Mouse (Mus musculus) thymus, adult 2 months (tissue): ENCODE data around the gene Stambpl1. TPM values are rescaled to one million over a fixed set of nuclear protein-coding genes. Genes with fewer than 3 reads are reported as not detected.
A peak's percentile ranks its signal among the peaks of the same experiment; 100 is the strongest.

Experiments
- DNase-seq: peaks from one replicate; pipeline ENCODE4 v3.0.0; 2021
- H3K27ac ChIP-seq: fragments of 200-500 bp; 2 replicates; pipeline ENCODE4 v1.5.1; 2012; ENCODE audit warnings: low read length, control low read depth; ENCODE audit not compliant: control insufficient read depth, insufficient read depth
- H3K27me3 ChIP-seq: fragments of 200-500 bp; 2 replicates; pipeline ENCODE4 v1.6.1; 2012; ENCODE audit warnings: mild to moderate bottlenecking, low read length, moderate library complexity, mixed read lengths; ENCODE audit not compliant: control insufficient read depth, insufficient read depth
- H3K36me3 ChIP-seq: fragments of 200-500 bp; 2 replicates; pipeline ENCODE4 v1.6.1; 2012; ENCODE audit warnings: mild to moderate bottlenecking, low read length, moderate library complexity; ENCODE audit not compliant: control insufficient read depth, insufficient read depth
- H3K4me1 ChIP-seq: fragments of 200-500 bp; replicated peaks from 2 replicates; pipeline ENCODE4 v1.6.1; 2012; ENCODE audit warnings: low read length; ENCODE audit not compliant: control insufficient read depth, insufficient read depth
- H3K4me3 ChIP-seq: fragments of 200-500 bp; 2 replicates; pipeline ENCODE4 v1.5.1; 2012; ENCODE audit warnings: mild to moderate bottlenecking, low read length, control low read depth, moderate library complexity; ENCODE audit not compliant: control insufficient read depth, insufficient read depth
- CTCF ChIP-seq: fragments of 200-500 bp; IDR thresholded peaks from 2 replicates; pipeline ENCODE4 v1.5.1; 2012; ENCODE audit warnings: mild to moderate bottlenecking, control low read depth, low read length, moderate library complexity, borderline replicate concordance; ENCODE audit not compliant: control insufficient read depth, poor library complexity, insufficient read depth; ENCODE audit errors: extremely low read depth
- POLR2A ChIP-seq: fragments of 200-500 bp; IDR thresholded peaks from 2 replicates; pipeline ENCODE4 v1.6.1; 2012; ENCODE audit warnings: mild to moderate bottlenecking, low read length, control low read depth, moderate library complexity; ENCODE audit not compliant: control insufficient read depth, poor library complexity, insufficient read depth; ENCODE audit errors: extremely low read depth
- WGBS: fragments of 180-500 bp; shearing (Covaris S2); methylation state at CpG from one replicate; pipeline ENCODE4 v1.1.7; 2018; 5-methylcytosine and 5-hydroxymethylcytosine counted together
- polyA plus RNA-seq: library from polyadenylated mRNA; depleted of rRNA; stranded (reverse); fragments of >200 nt; gene quantifications from 2 replicates; pipeline ENCODE4 v1.2.3, GENCODE M21; 2012; rRNA removed

Gene Stambpl1
- 33.0 and 34.0 TPM in 2 replicates for polyA plus RNA-seq

- Histone ChIP-seq H3K4me3 (peak within 1 kb of the TSS; percentile 93), H3K36me3 (no peaks in the 10 kb centered on the region), H3K27ac (peak within 1 kb of the TSS; percentile 77), H3K4me1 (peaks cover 19% of the 10 kb centered on the region), H3K27me3 (no peaks in the 10 kb centered on the region)
- WGBS: under 1% methylated on average over 62 of the region's 62 CpGs
- TF ChIP-seq CTCF (no peak; the same call in 1 of the 2 replicates), POLR2A (peak; percentile 48; the same call in 1 of the 2 replicates)
- peak; percentile 90 for DNase-seq
These were observed at the start of gene Stambpl1 for GRCm38 (mm10) chr19:34192008-34192963. Gene Stambpl1, plus strand, starts transcription at chr19:34192229.

- Histone ChIP-seq H3K4me1 (peaks cover 6% of the 10 kb centered on the region), H3K27ac (no peak overlapping the region), H3K4me3 (no peak overlapping the region), H3K27me3 (no peaks in the 10 kb centered on the region), H3K36me3 (no peaks in the 10 kb centered on the region)
- TF ChIP-seq CTCF (no peak), POLR2A (no peak)
- 64% methylated on average over 4 of the region's 4 CpGs for WGBS
- DNase-seq: no peak
These were observed 43.6 kb upstream of the Stambpl1 start for GRCm38 (mm10) chr19:34148421-34148820.

GRCm38 (mm10) chr19:34151909-34152308 lies 40.1 kb upstream of the Stambpl1 start:
- Histone ChIP-seq H3K27ac (no peak overlapping the region), H3K36me3 (no peaks in the 10 kb centered on the region), H3K4me1 (peaks cover 6% of the 10 kb centered on the region), H3K27me3 (no peaks in the 10 kb centered on the region), H3K4me3 (no peak overlapping the region)
- 79% methylated on average over 1 of the region's 1 CpGs for WGBS
- DNase-seq: peak; percentile 60
- TF ChIP-seq POLR2A (no peak), CTCF (no peak)

GRCm38 (mm10) chr19:34153263-34154144 lies 38.5 kb upstream of the Stambpl1 start:
- no peak for TF ChIP-seq CTCF
- no peak for TF ChIP-seq POLR2A

GRCm38 (mm10) chr19:34162693-34163092 lies 29.3 kb upstream of the Stambpl1 start:
- no peak for DNase-seq
- Histone ChIP-seq H3K36me3 (no peaks in the 10 kb centered on the region), H3K27me3 (no peaks in the 10 kb centered on the region), H3K27ac (peak overlapping the region; percentile 67), H3K4me1 (peaks cover 23% of the 10 kb centered on the region), H3K4me3 (no peak overlapping the region)
- WGBS: 23% methylated on average over 5 of the region's 5 CpGs
- TF ChIP-seq POLR2A: no peak
- TF ChIP-seq CTCF: no peak

More at GRCm38 (mm10) chr19:34153263-34154144, 38.5 kb upstream of the Stambpl1 start:
- peaks cover 6% of the 10 kb centered on the region for H3K4me1 ChIP-seq
- no peaks in the 10 kb centered on the region for H3K27me3 ChIP-seq
- H3K4me3 ChIP-seq: no peak overlapping the region
- no peak overlapping the region for H3K27ac ChIP-seq
- DNase-seq: no peak
- no peaks in the 10 kb centered on the region for H3K36me3 ChIP-seq
- 88% methylated on average over 6 of the region's 6 CpGs for WGBS

GRCm38 (mm10) chr19:34165891-34166290 lies 26.1 kb upstream of the Stambpl1 start, which contains the start of gene Ankrd22:
Gene Ankrd22, minus strand, starts transcription at chr19:34166053.
- DNase-seq: peak; percentile 53
- Histone ChIP-seq H3K27ac (peak within 1 kb of the TSS; percentile 29; the same call in 1 of the 2 replicates), H3K36me3 (no peaks in the 10 kb centered on the region), H3K27me3 (no peaks in the 10 kb centered on the region), H3K4me1 (peaks cover 30% of the 10 kb centered on the region), H3K4me3 (no peak within 1 kb of the TSS)
- TF ChIP-seq CTCF: no peak
- no peak for TF ChIP-seq POLR2A
- WGBS: 33% methylated on average over 5 of the region's 5 CpGs
